Mouse (Mus musculus): ENCODE data around the gene Atp9a.

Atp9a gene

DNA sequence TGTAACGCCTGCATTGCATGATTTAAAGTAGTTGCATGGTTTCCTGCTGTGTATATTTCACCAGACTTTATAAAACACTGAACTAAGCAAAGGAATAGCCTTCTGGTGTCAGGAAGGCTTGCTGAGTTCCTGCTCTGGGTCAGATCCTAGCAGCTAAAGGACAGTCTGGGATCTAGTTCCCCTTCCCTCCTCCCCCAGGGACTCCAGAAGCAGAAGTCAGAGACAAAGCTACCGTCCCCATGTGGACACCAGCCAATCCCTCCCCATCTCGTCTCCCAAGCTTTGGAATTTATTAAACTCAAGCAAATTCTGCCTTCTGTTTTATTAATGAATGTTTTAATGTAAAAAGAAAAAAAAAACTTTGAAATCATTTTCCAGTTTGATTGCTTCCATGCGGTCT lies 117.1 kb downstream of the Atp9a start:
- in situ Hi-C loops (cut with MboI; ENCODE audit: low pct_unique_long_range_greater_than_20kb in 1 of 2, low sequenced_read_pairs in 2 of 2, unreplicated experiment in 1 of 2) = loop anchor here in 1 of 2 experiments (25.0 kb wide), 1 partner anchor 363 kb away; no protein-coding TSS in a partner anchor

DNA sequence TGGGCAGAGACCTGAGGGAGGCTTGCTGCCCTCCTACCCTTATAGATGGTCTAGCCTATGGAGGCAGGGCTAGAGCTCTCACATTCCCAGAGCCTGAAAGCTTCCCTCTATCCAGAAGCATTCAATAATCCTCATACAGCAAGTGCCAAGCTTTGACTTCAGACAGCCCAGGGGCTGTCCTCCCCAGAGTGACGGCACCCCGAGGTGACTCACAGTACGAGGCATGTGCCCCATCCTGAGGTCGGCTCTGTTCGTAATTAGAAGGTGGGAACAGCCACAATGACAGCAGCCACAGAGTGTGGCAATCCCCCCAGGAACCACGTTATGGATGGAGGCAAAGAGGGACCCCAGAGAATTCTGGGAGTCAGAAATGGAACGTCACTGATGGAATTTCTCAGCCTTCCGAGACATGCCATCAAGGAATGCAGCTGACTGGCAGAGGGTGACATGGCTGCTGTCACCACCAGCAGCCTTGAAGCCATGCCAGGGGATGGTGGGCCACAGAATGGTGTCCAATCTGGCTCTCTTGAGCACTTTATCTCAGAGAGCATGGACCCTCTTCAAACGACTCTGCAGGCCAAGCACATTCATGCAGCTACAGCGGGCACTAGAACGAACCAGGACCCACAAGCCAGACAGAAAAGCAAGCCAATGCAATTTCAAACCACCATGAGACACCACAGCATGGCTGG lies 121.0 kb downstream of the Atp9a start:
- in situ Hi-C loops (cut with MboI; ENCODE audit: low pct_unique_long_range_greater_than_20kb in 1 of 2, low sequenced_read_pairs in 2 of 2, unreplicated experiment in 1 of 2) = no loop called here

DNA sequence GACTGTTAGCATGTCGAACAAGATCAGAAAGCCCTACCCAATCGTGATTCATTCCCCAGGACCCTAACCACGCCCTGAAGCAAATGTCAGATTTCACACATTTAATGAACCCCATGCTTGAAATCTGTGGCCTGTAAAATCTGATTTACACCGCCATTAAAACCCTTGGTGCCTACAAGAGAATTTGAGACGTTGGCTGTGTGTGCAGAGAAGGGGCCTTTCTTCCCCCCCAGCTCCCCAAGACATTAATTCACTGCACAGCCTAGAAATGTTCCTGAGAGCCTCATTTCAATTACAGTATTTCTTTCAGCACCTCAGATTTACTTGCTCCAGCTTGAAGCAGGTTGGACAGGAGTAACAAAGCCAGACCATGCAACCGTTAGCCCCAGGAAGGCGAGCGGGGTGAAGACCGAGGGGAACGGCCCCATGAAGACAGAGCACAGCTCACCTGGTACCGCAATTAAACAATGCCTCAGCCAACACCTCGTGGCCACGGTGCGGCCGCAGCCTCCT lies 123.9 kb downstream of the Atp9a start:
- in situ Hi-C loops (cut with MboI; ENCODE audit: low pct_unique_long_range_greater_than_20kb in 1 of 2, low sequenced_read_pairs in 2 of 2, unreplicated experiment in 1 of 2) = no loop called here

DNA sequence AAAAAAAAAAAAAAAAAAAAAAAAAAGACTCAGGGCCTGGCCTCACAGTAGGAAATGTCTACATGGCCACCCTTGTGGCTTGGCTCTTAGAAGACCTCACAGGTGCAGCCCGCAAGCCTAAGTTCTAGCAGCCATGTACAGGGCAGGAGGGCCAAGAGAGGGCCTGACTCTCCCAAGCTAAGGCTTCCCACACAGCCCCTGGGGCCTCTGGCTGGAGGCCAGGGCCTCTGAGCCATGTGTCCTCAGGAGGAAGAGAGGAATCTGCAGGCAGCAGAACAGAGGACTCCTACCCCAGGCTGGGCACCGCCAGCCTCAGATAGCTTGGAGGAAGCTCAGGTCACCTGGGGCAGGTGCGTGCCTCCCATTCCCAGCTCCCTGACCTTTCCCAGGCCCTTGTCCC lies 127.0 kb downstream of the Atp9a start:
- in situ Hi-C loops (cut with MboI; ENCODE audit: low pct_unique_long_range_greater_than_20kb in 1 of 2, low sequenced_read_pairs in 2 of 2, unreplicated experiment in 1 of 2) = no loop called here

DNA sequence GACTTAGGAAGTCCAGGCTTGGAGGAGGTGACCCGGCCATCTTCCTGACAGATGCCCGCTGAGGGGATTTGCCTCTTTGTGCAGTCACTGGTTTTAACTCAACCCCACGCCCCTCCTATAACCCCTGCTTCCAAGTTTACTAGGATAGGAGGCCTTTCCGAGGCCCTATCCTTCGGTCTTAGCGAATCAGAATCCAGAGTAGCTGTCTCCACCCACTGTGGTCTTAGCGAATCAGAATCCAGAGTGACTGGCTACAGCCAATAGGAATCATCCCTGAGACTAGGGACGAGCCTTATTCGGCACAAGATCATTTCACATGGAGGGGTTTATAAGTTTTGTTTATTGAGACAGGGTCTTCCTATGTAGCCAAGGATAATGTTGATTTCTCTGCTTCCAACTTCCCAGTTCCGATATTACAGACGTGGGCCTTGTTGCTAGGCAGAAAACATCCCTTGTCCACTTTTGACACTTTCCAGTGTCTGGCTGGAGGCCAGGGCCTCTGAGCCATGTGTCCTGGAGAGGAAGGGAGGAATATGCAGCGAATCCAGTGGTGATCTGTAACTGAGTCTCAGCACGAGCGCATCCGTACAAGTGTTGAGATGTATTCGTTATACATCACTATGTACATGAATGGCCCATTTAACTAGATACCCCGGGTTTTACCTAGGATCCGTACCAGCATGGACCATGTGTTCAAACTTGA lies 127.9 kb downstream of the Atp9a start:
- in situ Hi-C loops (cut with MboI; ENCODE audit: low pct_unique_long_range_greater_than_20kb in 1 of 2, low sequenced_read_pairs in 2 of 2, unreplicated experiment in 1 of 2) = no loop called here

DNA sequence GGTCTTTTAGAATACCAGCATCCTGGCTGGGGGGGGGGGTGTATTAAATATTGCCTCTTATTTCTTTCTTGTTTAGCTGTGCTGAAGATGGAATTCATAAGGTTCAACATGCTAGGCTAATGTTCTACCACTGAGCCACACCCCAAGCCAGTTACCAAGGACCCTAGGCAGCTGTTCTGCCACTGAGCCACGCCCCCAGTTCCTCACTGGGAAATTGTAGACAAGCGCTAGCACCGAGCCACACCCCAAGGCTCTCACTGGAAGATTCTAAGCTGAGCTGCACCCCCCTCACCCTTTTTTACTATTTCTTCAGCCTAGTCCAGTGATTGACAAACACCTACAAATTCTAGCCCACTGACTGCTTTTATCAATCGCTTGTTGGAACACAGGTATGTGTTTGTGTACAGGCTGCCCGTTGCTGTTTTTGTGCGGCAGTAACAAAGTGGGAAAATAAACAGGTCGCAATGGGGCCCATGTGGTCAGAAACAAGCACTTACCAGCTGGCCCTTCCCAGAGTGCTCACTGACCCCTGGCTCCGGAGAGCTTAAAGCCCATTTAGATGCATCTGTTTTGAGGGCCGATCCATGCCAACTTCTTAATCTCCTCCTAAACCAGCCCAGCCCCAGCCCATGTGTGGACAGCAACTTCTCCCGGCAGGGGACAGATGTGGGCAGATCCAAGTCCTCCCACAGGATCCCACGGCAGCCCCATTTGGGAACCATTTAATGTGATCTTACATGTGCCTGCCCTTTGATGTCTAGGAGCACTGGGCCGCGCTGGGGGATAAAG lies 128.9 kb downstream of the Atp9a start:
- in situ Hi-C loops (cut with MboI; ENCODE audit: low pct_unique_long_range_greater_than_20kb in 1 of 2, low sequenced_read_pairs in 2 of 2, unreplicated experiment in 1 of 2) = no loop called here

DNA sequence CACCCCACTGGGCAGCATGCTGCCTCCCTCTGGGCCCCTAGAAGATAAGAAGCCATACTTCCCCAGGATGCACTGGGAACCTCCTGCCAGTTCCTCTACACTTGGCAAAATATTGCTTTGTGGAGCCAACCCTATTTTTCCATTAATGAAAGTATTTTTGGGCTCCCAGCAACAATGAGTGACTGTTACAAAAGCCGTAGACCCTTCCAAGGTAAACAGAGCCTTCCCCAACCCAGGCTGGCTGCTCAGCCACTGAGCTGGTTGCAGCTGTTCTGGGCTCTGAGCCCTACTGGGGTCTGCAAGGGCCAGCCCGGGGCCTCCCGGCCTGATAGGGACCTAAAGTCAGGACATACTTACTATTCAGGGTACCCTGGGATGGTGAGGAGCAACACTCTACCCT lies 131.3 kb downstream of the Atp9a start:
- in situ Hi-C loops (cut with MboI; ENCODE audit: low pct_unique_long_range_greater_than_20kb in 1 of 2, low sequenced_read_pairs in 2 of 2, unreplicated experiment in 1 of 2) = no loop called here

DNA sequence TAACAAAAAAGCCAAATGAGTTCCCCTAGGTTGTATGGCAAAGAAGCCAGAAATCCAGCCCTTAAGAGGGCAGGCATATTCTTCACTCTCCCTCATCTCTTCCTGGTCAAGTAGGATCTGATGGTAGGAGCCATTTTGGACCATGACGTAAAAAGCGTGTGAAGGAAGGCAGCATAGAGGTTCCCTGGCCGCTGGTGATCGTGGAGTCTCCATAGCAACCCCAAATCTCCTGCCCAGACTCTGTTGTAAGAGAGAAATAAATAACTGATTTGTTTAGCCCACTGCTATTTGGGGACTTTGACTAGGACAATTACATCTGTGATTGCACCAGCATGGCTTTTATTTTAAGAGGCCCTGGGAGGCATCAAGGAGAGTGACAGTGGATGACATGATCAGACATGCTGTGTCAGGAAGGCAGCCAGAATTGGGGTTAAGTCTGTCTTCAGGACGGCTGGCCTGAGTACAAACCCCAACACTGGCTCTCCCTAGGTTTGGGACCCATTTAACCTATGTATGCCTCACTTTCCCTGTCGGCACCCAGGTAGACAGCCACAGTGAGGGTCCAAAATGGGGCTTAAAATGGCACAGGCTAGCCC lies 132.5 kb downstream of the Atp9a start:
- in situ Hi-C loops (cut with MboI; ENCODE audit: low pct_unique_long_range_greater_than_20kb in 1 of 2, low sequenced_read_pairs in 2 of 2, unreplicated experiment in 1 of 2) = no loop called here

DNA sequence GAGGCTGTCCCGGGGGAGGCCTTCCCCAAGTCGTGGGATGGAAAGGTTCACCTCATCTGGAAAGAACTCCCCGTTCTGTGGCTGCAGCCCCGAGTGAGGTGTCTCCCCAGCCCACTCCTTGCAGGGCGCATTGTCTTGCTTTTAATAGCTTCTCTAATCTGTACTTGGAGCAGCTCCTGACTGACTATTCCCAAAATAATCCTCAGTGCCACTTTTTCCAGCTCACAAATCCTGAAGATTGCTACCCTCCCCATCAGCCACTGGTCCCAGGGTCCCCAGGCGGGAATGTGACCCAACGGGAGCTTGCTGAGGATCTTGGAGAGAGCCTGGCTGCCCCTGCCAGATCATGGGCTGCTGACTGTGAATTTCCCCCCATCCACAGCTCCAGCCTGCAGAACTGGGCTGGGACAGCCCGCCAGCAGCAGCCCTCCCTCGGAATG lies 134.1 kb downstream of the Atp9a start:
- in situ Hi-C loops (cut with MboI; ENCODE audit: low pct_unique_long_range_greater_than_20kb in 1 of 2, low sequenced_read_pairs in 2 of 2, unreplicated experiment in 1 of 2) = no loop called here

DNA sequence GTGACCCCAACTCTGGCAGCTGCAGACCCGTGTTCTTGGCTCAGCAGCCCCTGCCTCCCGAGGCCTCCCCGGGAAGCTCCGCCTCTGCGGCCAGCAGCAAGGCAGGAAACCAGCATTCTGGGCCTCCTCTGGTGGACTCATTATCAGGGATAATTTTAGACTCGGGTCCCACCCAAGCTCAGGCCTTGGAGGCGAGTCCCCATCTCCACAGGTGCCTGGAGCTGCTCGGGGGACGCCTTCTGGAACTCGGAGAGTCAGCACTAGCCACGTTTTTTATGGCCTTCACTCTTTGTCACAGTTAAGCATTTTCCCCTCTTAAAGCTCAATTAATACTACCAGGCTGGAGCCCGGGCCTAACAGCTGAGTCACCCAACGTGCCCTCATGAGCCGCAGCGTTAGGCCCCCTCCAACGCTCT lies 137.5 kb downstream of the Atp9a start:
- in situ Hi-C loops (cut with MboI; ENCODE audit: low pct_unique_long_range_greater_than_20kb in 1 of 2, low sequenced_read_pairs in 2 of 2, unreplicated experiment in 1 of 2) = no loop called here

DNA sequence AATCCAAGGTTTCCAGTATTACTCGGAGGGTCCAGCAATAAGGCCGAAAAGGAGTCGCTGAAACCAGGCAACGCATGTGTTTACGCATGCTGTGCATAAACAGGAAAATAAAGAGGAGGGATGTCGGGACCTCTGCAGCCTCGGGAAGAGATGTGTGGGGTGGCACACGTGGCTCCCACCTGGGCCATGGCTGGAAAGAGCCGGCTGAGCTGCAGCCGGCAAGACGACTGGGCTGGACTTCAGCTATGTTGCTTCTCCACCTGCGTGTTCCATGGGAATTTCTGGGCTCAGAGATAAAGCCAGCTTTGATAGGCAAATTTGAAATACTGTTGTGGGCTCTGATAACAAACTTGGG lies 139.8 kb downstream of the Atp9a start:
- in situ Hi-C loops (cut with MboI; ENCODE audit: low pct_unique_long_range_greater_than_20kb in 1 of 2, low sequenced_read_pairs in 2 of 2, unreplicated experiment in 1 of 2) = no loop called here

DNA sequence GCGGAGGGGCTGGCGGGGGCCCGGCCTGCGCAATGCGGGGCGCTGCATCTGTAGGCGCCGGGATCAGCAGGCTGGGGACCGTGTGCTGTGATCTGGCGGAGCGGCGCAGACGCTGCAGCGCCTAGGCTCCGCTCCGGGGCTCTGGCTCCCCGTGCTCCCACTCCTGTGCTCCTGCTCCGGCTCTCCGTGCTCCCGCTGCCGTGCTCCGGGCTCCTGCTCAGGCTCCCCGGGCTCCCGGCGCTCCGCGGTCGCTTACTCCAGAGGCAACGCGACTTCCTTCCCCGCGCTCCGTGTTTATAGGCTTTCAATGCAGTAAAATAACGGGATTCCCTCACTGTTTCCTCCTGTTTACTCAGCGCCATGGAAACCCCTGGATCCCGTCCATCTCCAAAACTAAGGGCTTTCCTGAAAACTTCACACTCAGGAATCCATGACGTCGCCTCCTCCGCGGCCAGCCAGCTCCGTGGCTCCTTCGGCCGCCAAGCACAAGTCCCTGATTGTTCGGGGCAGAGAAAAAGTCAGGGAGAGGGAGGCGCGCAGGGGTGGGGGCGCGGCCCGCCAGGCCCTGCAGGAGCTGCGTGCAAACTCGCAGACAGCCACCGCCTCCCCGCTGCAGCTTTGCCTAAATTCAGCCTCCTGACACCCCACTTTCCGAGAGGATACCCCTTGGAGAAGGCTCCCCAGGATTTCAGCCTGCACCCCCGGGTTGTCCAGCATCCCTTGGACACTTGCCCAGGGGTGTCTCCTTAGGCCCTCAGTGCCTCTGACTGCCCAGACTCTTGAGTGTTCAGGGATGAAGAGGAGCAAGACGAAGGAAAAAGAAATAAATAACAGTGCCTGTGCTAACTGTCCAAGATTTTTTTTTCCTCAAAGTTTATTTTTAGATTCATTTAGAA lies 140.5 kb downstream of the Atp9a start, which contains the start of gene Nfatc2:
Gene Nfatc2, minus strand, starts transcription at position 167 of the 896 bp plus-strand sequence.
- in situ Hi-C loops (cut with MboI; ENCODE audit: low pct_unique_long_range_greater_than_20kb in 1 of 2, low sequenced_read_pairs in 2 of 2, unreplicated experiment in 1 of 2) = no loop called here

DNA sequence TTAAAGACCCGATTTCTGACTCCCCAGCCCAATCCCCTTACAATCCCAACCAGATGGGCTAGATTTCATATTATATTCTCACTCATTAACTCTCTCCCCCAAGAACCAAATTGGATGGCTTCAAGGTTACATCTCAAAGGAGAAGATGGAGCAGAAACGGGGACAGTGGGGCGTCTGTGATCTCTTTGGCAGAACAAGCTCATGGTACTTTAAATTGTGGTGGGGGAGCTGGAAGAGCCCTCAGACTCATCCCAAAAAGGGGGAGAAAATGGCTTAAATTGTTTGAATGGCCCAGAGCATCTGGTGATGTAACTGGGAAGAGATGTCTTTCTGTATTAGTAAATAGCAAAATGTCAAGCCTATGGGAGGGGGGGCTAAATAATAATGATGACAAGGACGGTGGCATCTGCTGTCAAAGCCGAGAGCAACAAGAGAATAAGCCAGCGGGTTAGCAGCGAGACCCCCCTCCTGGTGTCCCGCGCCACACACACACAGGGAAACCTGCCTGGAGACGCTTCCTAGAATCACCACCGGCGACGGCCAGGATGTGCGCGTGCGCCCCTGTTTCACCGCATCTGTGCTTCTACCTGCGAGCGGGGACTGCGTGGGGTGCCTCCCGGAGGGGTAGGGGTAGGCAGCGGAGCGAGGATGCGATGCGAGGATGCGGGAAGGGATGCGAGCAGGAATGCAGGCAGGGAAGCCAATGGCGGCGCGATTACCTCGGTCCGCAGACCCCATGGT lies 141.3 kb downstream of the Atp9a start:
- in situ Hi-C loops (cut with MboI; ENCODE audit: low pct_unique_long_range_greater_than_20kb in 1 of 2, low sequenced_read_pairs in 2 of 2, unreplicated experiment in 1 of 2) = no loop called here

DNA sequence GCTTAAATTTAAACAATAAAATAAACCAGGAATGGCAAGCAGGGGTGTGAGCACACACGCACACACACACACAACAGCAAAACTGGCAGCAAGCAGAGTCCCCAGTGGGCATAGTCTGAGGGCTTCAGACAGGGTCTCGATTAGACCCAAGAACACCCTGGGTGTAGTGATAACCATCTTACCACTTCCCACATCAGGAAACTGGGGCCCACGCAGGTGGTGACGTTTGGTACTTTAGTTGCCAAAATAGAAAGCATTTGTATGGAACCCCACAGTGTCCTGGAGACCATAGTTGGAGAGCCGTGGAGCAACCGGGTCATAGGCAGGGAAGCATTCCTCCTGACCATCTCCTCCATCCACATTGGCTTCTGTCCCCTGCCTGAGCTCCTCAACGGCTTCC lies 146.5 kb downstream of the Atp9a start:
- in situ Hi-C loops (cut with MboI; ENCODE audit: low pct_unique_long_range_greater_than_20kb in 1 of 2, low sequenced_read_pairs in 2 of 2, unreplicated experiment in 1 of 2) = no loop called here

DNA sequence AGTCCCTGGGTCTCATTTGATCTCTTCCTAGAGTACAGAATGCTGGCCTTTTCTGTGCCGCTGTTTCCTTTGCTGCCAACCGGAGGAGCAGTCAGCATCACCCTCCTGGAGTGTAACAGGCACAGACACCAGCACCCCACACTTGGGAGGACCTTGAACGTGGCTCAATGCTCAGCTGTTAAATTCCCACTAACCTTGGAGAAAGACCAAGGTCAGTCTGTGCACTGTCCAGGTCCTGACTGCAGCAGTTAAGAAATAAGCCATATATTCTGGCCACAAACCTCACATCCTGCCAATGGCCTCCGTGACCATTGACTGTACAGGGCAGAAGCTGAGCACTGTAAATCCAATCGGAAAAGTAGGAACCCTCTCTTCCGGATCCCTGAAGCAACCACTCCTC lies 148.5 kb downstream of the Atp9a start:
- in situ Hi-C loops (cut with MboI; ENCODE audit: low pct_unique_long_range_greater_than_20kb in 1 of 2, low sequenced_read_pairs in 2 of 2, unreplicated experiment in 1 of 2) = no loop called here

DNA sequence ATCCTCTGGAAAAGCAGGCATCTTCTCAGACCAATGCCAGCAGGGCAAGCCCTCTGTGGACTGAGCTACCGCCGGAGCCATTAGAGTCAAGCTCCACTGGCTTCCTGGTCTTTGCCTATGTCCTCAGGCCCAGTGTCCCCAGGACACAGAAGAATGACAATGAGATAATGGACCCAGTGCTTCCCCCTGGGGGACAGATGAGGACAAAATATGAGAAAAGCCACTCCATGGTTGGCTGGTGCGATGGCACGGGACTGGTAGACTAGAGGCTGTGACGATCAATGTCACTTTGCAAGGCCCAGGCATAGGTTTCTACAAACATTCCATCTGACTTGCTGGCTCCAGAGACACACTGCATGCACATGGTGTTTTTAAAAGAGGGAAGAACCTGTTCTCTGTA lies 149.2 kb downstream of the Atp9a start:
- in situ Hi-C loops (cut with MboI; ENCODE audit: low pct_unique_long_range_greater_than_20kb in 1 of 2, low sequenced_read_pairs in 2 of 2, unreplicated experiment in 1 of 2) = no loop called here

DNA sequence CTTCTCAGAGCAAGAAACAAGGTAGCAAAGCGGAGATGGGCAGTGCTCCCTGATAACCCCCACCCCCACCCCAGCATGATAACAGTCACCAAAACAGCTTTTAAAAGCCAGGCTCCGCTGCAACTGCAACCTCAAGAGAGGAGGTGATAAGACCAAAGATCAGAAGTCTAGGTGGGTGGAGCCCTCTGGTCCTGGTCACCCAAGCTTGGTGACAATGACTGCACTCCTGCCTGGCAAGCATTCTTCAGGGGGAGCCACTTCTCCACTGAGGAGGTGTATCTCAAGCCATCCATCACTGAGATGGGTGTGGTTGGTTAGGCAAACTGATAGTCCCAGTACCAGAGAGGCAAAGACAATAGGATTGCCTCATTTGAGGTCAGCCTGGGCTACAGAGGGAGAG lies 151.1 kb downstream of the Atp9a start:
- in situ Hi-C loops (cut with MboI; ENCODE audit: low pct_unique_long_range_greater_than_20kb in 1 of 2, low sequenced_read_pairs in 2 of 2, unreplicated experiment in 1 of 2) = no loop called here

Measured in mouse embryonic stem cell (cell line).